Mouse (Mus musculus) lung, adult 2 months (tissue): ENCODE data around the gene Mpv17l. TPM values are rescaled to one million over a fixed set of nuclear protein-coding genes. Genes with fewer than 3 reads are reported as not detected.
"Not testable (repeated sequence)": the region's sequence is repeated elsewhere in the genome, so short reads cannot be mapped to it uniquely, and the experiment has no call there.

Experiments used
- DNase-seq: peaks from one replicate; pipeline ENCODE4 v3.0.0; 2022
- H3K4me1 ChIP-seq: fragments of 200-500 bp; 2 replicates; pipeline ENCODE4 v1.6.1; 2011; ENCODE audit warnings: low read length; ENCODE audit not compliant: control insufficient read depth, insufficient read depth
- H3K4me3 ChIP-seq: fragments of 200-500 bp; replicated peaks from 2 replicates; pipeline ENCODE3; 2011; ENCODE audit warnings: low read depth, mild to moderate bottlenecking, control low read depth, low read length; ENCODE audit errors: extremely low read depth
- CTCF ChIP-seq: fragments of 200-500 bp; IDR thresholded peaks from 2 replicates; pipeline ENCODE4 v1.5.1; 2011; ENCODE audit warnings: mild to moderate bottlenecking, low read length, control low read depth; ENCODE audit not compliant: insufficient read depth
- POLR2A ChIP-seq: fragments of 200-500 bp; IDR thresholded peaks from 2 replicates; pipeline ENCODE4 v1.6.1; 2011; ENCODE audit warnings: low read depth, mild to moderate bottlenecking, control low read depth, low read length, borderline replicate concordance; ENCODE audit errors: extremely low read depth
- WGBS: fragments of 180-500 bp; shearing (Covaris S2); methylation state at CpG from one replicate; pipeline ENCODE4 v1.1.7; 2018; 5-methylcytosine and 5-hydroxymethylcytosine counted together
- polyA plus RNA-seq: library from polyadenylated mRNA; depleted of rRNA; stranded (reverse); fragments of >200 nt; gene quantifications from 2 replicates; pipeline ENCODE4 v1.2.3, GENCODE M21; 2012; rRNA removed

Gene Mpv17l
- 11.5 and 13.0 TPM in 2 replicates for polyA plus RNA-seq

DNA sequence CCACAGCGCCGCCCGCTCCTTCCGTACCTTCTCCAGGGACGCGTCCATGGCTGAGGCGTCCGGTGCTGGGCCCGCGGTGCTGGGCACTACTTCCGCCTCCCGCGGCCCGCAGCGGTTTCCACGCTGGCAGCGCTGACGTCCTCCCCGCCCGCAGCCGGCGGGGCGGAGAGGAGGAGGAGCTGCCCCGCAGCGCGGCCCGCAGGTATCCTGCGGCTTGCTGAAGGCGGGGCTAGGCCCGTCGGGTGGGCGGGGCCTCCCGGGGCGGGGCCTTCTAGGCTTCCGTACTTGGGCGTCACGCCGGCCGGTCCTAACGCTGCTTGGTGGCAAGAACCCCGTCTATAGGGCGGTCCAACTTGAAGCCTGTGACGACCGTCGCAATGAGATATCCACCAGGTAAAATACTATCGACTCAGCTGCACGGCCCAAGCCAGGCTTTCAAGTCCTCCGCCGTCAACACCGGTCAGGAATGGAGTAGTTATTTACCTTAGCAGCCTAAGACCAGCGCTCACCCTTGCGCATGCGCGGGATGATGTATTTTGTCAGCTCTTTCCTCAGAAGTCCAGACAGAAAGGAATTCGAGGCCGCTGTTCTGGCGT is at the start of gene Mpv17l, which contains the start of gene Pdxdc1:
Gene Mpv17l (plus strand): TSS at position 274 of the 596 bp plus-strand sequence.
Gene Pdxdc1 (minus strand): TSS at position 244 of the 596 bp plus-strand sequence.
- DNase-seq: peak; percentile 98
- no peak for TF ChIP-seq CTCF
- peak; percentile 51 for TF ChIP-seq POLR2A
- H3K4me3 ChIP-seq: peak within 1 kb of the TSS; percentile 73
- H3K4me1 ChIP-seq: peaks cover 10% of the 10 kb centered on the region
- WGBS: 1% methylated on average over 55 of the region's 57 CpGs

DNA sequence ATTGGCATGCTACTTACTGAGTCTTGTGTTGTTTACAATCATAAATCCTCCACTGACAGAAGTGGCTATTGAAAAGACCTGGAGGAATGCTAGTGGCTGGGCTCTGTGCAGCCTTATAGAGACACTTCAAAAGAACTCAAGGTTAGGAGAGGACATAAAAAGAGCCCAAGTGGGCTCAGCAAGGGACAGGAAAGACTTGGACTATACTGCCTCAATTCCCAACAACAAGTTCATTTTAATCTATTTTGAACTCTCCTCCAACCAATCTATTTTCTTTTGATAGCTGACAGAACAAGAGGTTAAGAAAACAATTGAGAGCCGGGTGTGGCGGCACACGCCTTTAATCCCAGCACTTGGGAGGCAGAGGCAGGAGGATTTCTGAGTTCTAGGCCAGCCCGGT is 49.1 kb upstream of the Mpv17l start:
- no peak overlapping the region for H3K4me3 ChIP-seq
- H3K4me1 ChIP-seq: no peaks in the 10 kb centered on the region
- no peak for DNase-seq
- 92% methylated on average over 4 of the region's 4 CpGs for WGBS
- TF ChIP-seq POLR2A: no peak
- no peak for TF ChIP-seq CTCF

DNA sequence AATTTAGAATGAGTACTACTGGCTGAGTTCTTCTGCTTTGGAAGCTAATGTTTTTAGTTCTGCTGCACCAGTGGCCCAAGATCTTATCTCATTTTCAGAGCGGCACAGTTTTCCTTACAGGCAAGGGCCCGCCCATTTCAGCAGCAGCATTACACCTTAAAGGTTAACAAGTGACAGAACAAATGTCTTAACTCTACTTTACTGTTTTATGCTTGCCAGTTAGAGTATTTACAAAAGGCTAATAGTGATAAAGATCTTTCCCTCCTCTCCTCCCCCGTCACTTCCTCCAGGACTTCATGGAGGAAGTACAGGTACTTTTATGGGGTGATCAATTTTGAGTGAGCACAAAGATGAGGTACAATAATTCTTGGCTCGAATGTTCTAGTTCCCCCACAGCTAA is 36.9 kb upstream of the Mpv17l start:
- no peak for DNase-seq
- H3K4me3 ChIP-seq: no peak overlapping the region
- TF ChIP-seq POLR2A: no peak
- no peak for TF ChIP-seq CTCF
- no peaks in the 10 kb centered on the region; the same call in 1 of the 2 replicates for H3K4me1 ChIP-seq
- WGBS: 39% methylated on average over 4 of the region's 4 CpGs

DNA sequence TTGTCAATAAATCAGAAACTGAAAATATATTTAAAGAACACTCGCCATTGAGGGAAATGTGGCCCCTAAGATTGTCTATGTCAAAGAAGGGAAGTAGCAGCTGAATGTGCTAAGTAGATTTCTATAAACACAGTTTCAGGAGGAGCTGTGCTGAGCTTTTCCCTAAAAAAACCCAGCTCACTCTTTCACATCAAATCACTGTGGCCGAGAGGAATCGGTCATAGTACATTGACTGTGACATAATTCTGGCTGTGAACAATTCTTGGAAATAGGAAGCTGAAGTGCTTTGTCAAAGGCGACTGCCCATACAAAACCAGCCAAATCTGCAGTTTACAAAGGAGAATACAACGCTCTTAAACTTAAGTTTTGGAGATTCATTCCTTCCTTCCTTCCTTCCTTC is 36.3 kb upstream of the Mpv17l start:
- no peak for DNase-seq
- H3K4me3 ChIP-seq: no peak overlapping the region
- no peaks in the 10 kb centered on the region; the same call in 1 of the 2 replicates for H3K4me1 ChIP-seq
- 31% methylated on average over 5 of the region's 5 CpGs for WGBS
- TF ChIP-seq POLR2A (no peak), CTCF (no peak)

DNA sequence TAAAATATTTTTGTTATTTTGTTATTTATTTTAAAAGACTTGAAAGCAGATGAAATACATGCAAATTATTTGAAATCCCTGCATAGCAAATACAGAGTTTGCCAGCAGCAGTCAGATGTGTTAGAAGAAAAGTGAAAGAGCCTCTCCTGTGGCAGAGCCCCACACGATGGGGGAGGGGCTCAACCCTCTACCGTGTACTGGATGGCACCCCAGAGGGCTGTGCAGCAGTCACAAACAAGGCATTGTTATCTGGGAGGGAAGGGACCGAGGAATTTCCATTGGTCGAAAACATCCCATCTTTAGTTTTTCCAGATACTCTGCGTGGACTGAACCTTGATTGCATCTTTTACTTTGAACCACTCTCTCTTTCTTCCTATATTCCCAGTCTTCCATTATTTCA is 35.6 kb upstream of the Mpv17l start:
- not testable (repeated sequence) for H3K4me1 ChIP-seq, H3K4me3 ChIP-seq, DNase-seq
- 66% methylated on average over 5 of the region's 5 CpGs for WGBS

DNA sequence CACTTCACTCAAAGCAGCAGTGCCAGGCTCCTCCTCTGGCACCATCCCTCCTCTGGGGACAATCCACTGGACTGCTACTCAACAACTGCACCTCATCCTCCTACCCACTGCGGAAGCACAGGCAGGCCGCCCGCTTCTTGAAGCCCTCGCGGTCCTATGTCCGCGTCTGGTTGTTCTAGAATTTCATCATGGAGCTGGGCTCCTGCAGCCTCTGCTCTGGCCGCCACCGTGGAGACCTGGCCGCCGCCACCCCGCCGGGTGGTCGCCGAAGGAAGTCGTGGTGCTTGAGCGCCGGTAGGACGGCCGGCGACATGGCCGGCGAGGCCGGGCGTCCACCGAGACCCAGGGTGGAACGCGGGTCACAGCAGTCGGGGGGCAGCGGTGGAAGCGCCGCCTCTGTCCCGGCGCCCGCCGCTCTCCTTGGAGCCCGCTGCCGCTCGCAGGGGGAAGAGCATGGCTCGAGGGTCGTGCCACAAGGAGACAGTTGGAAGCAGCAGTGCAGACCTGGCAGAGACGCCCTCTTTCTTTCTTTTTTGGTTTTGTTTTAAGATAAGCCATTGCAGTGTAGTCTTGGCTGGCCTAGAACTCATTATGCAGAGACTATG is 34.9 kb upstream of the Mpv17l start:
- Histone ChIP-seq H3K4me1 (no peaks in the 10 kb centered on the region; the same call in 1 of the 2 replicates), H3K4me3 (no peak overlapping the region)
- TF ChIP-seq CTCF (no peak), POLR2A (no peak)
- DNase-seq: no peak
- WGBS: 64% methylated on average over 42 of the region's 42 CpGs

DNA sequence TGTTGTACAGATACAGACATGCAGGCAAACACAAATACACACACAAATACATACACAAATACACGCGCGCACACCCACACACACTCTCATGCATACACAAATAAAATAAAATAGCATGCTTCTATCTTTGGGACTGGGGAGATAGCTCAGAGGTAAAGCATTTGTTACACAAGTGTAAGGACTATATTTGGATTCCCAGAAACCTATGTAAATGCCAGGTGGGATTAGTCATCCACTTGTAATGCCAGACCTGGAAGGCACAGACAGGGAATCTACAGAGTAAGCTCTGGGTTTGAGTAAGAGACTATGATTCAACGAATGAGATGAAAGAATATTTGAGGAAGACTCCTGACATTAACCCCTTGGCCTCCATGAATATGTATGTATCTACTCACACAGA is 27.5 kb upstream of the Mpv17l start:
- TF ChIP-seq POLR2A (no peak), CTCF (no peak)
- no peaks in the 10 kb centered on the region for H3K4me1 ChIP-seq
- DNase-seq: no peak
- H3K4me3 ChIP-seq: no peak overlapping the region
- WGBS: 77% methylated on average over 4 of the region's 4 CpGs

DNA sequence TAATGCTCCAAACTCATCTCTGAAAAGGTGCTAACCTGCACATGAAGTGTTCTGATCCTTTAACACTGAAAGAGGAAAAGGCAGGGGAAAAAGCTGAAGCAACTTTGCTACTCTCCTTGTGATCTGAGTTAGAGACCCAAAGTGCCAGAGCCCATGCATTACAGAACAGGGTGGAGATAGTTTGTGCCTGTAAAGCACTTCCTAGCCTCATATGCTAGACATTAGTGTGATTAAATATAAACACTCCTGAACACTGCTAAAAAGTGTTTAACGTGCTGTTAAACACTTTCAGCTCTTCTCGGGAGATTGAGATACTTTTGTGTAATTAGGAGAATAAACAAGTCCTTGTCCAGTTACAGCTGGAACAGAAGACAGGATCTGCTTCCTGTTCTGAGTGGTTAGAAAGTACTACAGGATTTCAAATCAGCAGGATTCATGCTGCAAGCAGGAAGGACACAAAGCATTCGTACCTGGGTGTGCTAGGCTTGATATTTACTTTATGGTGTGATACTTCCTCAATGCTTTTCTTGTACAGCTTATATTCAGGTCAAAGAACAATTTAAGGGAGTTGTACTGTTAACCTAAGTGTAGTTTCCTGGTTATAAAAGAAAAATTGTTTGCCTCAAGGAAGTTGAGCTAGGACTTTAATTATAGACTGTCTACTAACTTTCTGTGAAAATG is 19.7 kb upstream of the Mpv17l start:
- DNase-seq: no peak
- WGBS: 20% methylated on average over 3 of the region's 3 CpGs
- Histone ChIP-seq H3K4me1 (peaks cover 2% of the 10 kb centered on the region), H3K4me3 (no peak overlapping the region)
- no peak for TF ChIP-seq CTCF
- TF ChIP-seq POLR2A: no peak

DNA sequence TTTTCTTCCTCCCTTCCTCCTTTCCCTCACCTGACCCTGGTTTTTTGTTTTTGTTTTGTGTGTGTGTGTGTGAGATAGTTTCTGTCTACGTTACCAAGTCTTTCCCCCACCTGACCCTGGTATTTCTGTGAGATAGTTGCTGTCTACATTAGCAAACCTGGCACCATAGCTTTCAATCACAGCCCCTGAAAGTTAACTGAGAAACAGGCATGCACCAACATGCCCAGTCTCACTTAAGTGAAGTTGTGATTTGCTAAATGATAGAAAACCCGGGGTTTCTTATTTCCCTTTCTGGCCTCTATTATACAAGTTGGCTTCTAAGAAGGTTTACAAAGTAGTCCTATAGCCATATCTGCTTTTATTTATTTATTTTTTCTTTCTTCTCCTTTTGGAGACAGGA is 12.5 kb upstream of the Mpv17l start:
- DNase-seq: no peak
- TF ChIP-seq CTCF (no peak), POLR2A (no peak)
- Histone ChIP-seq H3K4me3 (no peak overlapping the region), H3K4me1 (no peaks in the 10 kb centered on the region)
- WGBS: 77% methylated on average over 2 of the region's 2 CpGs

DNA sequence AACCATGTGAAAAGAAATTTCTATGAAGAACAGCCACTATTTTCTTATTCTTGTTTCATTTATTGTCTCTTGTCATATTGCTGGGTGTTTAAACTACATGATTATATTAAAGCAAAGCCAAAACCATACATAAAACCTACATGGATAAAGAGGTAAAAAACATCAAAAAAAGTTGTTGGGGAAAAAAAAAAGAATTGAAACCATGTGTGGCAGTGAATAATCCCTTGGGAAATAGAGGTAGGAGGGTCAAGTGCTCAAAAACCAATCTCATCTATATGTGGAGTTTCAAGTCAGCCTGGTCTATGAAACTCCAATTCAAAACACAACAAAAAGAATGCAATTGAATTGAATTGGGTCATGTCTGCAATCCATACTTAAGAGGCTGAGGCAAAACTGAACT is 10.1 kb upstream of the Mpv17l start:
- TF ChIP-seq CTCF: no peak
- no peak for TF ChIP-seq POLR2A
- H3K4me1 ChIP-seq: no peaks in the 10 kb centered on the region; the same call in 1 of the 2 replicates
- H3K4me3 ChIP-seq: no peak overlapping the region

More for the DNA sequence above, 10.1 kb upstream of the Mpv17l start:
- no peak for DNase-seq
